23 mouse cellular contexts compared by ENCODE assay signal in genomic region chr9:20870211-20871173, GRCm38 (mm10). TPM values are rescaled to one million over a fixed set of nuclear protein-coding genes. Genes with fewer than 3 reads are reported as not detected.
DNase-seq lines count a peak whose midpoint lies in the region; ATAC-seq and TF ChIP-seq lines count a peak whose summit lies in the region.
"Had no signal": no experiment of that assay in that cellular context is flagged by ENCODE, and none has a peak within 500 bp of the region (broad histone marks: within the 10 kb centered on the region; RNA-seq: fewer than 3 reads in every experiment).

No protein-coding gene starts in this region.

- no peak overlapping the region for H3K9ac ChIP-seq in hindbrain, postnatal 0 days (replicated peaks; ENCODE audit: low read length)
- no peak overlapping the region for H3K9ac ChIP-seq in hindbrain, embryonic 13.5 days
- H3K9ac ChIP-seq in liver, postnatal 0 days (replicated peaks), result no peak overlapping the region
- no peak overlapping the region for H3K9ac ChIP-seq in liver, embryonic 11.5 days (ENCODE audit: low read depth, low read length)
- H3K9ac ChIP-seq: heart, embryonic 15.5 days; limb, embryonic 13.5 days had no signal

- TF ChIP-seq EP300 in liver, postnatal 0 days (IDR thresholded peaks at IDR 0.05; ENCODE audit: low read depth), result no peak

- no peak overlapping the region for H3K4me3 ChIP-seq in hindbrain, postnatal 0 days (ENCODE audit: low read length)
- no peak overlapping the region for H3K4me3 ChIP-seq in hindbrain, embryonic 13.5 days
- H3K4me3 ChIP-seq in liver, postnatal 0 days (ENCODE audit: low read depth, low read length), result no peak overlapping the region
- no peak overlapping the region for H3K4me3 ChIP-seq in liver, embryonic 11.5 days (ENCODE audit: low read depth, low read length)

- DNase-seq in cerebellum, adult 11-12 months, result peak; percentile 29
- no peak for DNase-seq in cerebellum, postnatal 36 days
- no peak for DNase-seq in hindbrain, postnatal 0 days (ENCODE audit: low spot score)
- no peak for DNase-seq in liver, postnatal 0 days
- DNase-seq in liver, embryonic 11.5 days (ENCODE audit: low spot score), result no peak
- DNase-seq in right cerebral cortex, postnatal 14 days, result no peak
- DNase-seq: adrenal gland, adult 8-10 months; gastrocnemius, postnatal 25 days; retina, postnatal 1 day; thymus, postnatal 36 days had no signal

- no peak overlapping the region for H3K27ac ChIP-seq in hindbrain, postnatal 0 days
- no peak overlapping the region for H3K27ac ChIP-seq in hindbrain, embryonic 13.5 days
- H3K27ac ChIP-seq in liver, postnatal 0 days (ENCODE audit: low read depth), result no peak overlapping the region
- no peak overlapping the region for H3K27ac ChIP-seq in liver, embryonic 11.5 days (ENCODE audit: low read depth, low read length)
- H3K27ac ChIP-seq: heart, embryonic 15.5 days; limb, embryonic 13.5 days had no signal

- no peaks in the 10 kb centered on the region for H3K9me3 ChIP-seq in hindbrain, postnatal 0 days (ENCODE audit: low read length)
- no peaks in the 10 kb centered on the region for H3K9me3 ChIP-seq in hindbrain, embryonic 13.5 days
- no peaks in the 10 kb centered on the region for H3K9me3 ChIP-seq in liver, postnatal 0 days (ENCODE audit: low read length)
- no peaks in the 10 kb centered on the region for H3K9me3 ChIP-seq in liver, embryonic 11.5 days (ENCODE audit: control insufficient read depth, low read length)
- H3K9me3 ChIP-seq: heart, embryonic 15.5 days; limb, embryonic 13.5 days had no signal

- no peak for ATAC-seq in hindbrain, postnatal 0 days
- no peak for ATAC-seq in hindbrain, embryonic 13.5 days (ENCODE audit: low FRiP score)
- no peak for ATAC-seq in liver, postnatal 0 days
- ATAC-seq in liver, embryonic 11.5 days (replicated peaks; ENCODE audit: low FRiP score), result no peak
- 0 out of 2 replicates have a peak, but pooled peaks have one; percentile 24 for ATAC-seq in megakaryocyte-erythroid progenitor cell, adult 5-6 weeks (replicated peaks; ENCODE audit: low FRiP score, low TSS enrichment, poor library complexity, severe bottlenecking)
- ATAC-seq: intestine, embryonic 16.5 days had no signal

- 0 out of 2 replicates have a peak, but pooled peaks cover 3% of the 10 kb centered on the region for H3K36me3 ChIP-seq in hindbrain, postnatal 0 days (ENCODE audit: insufficient read depth, low read length)
- H3K36me3 ChIP-seq in hindbrain, embryonic 13.5 days, result no peaks in the 10 kb centered on the region
- H3K36me3 ChIP-seq in liver, postnatal 0 days (replicated peaks; ENCODE audit: insufficient read depth, low read length), result peaks cover 16% of the 10 kb centered on the region
- no peaks in the 10 kb centered on the region for H3K36me3 ChIP-seq in liver, embryonic 11.5 days (ENCODE audit: control insufficient read depth, insufficient read depth, low read length)
- H3K36me3 ChIP-seq: heart, embryonic 15.5 days; limb, embryonic 13.5 days had no signal

- H3K4me2 ChIP-seq in hindbrain, postnatal 0 days (ENCODE audit: low read depth, low read length), result no peak overlapping the region
- H3K4me2 ChIP-seq in hindbrain, embryonic 13.5 days, result no peak overlapping the region
- H3K4me2 ChIP-seq in liver, postnatal 0 days (ENCODE audit: low read depth, low read length), result no peak overlapping the region
- no peak overlapping the region for H3K4me2 ChIP-seq in liver, embryonic 11.5 days
- H3K4me2 ChIP-seq: heart, embryonic 15.5 days; limb, embryonic 13.5 days; midbrain, embryonic 11.5 days had no signal

- peak; percentile 40 for TF ChIP-seq CTCF in hindbrain, postnatal 0 days (IDR thresholded peaks at IDR 0.05; ENCODE audit: low read depth)
- TF ChIP-seq CTCF in liver, postnatal 0 days (IDR thresholded peaks at IDR 0.05; ENCODE audit: low read depth), result peak; percentile 28; the same call in 1 of the 2 replicates

- no peaks in the 10 kb centered on the region for H3K27me3 ChIP-seq in hindbrain, postnatal 0 days (ENCODE audit: insufficient read depth, low read length)
- peaks cover 61% of the 10 kb centered on the region for H3K27me3 ChIP-seq in hindbrain, embryonic 13.5 days
- H3K27me3 ChIP-seq in liver, postnatal 0 days (ENCODE audit: insufficient read depth, low read length), result no peaks in the 10 kb centered on the region
- H3K27me3 ChIP-seq in liver, embryonic 11.5 days (replicated peaks; ENCODE audit: control insufficient read depth, insufficient read depth, low read length), result peaks cover 21% of the 10 kb centered on the region

- WGBS in hindbrain, postnatal 0 days, result 73% methylated on average over 12 of the region's 12 CpGs
- 79% methylated on average over 12 of the region's 12 CpGs for WGBS in hindbrain, embryonic 13.5 days
- 73% methylated on average over 12 of the region's 12 CpGs for WGBS in liver, postnatal 0 days (ENCODE audit: insufficient replicate concordance)
- 75% methylated on average over 12 of the region's 12 CpGs for WGBS in liver, embryonic 11.5 days

- no peaks in the 10 kb centered on the region for H3K4me1 ChIP-seq in hindbrain, postnatal 0 days (ENCODE audit: insufficient read depth, low read length)
- peaks cover 6% of the 10 kb centered on the region for H3K4me1 ChIP-seq in hindbrain, embryonic 13.5 days (replicated peaks)
- H3K4me1 ChIP-seq in liver, postnatal 0 days (ENCODE audit: insufficient read depth), result 0 out of 2 replicates have a peak, but pooled peaks cover 3% of the 10 kb centered on the region
- no peaks in the 10 kb centered on the region for H3K4me1 ChIP-seq in liver, embryonic 11.5 days (replicated peaks; ENCODE audit: control insufficient read depth, insufficient read depth, low read length)

RNA-seq across cellular contexts. Expression of gene A230050P20Rik, which starts 2.0 kb away (rescaled TPM):
- 22.8 and 26.0 TPM in 2 replicates for total RNA-seq in hindbrain, postnatal 0 days (2014; rRNA removed)
- polyA plus RNA-seq in hindbrain, postnatal 0 days (2015; fragmentation: Nextera tagmentation; extraction: Ambion mirVana), result 32.7 and 34.1 TPM in 2 replicates
- 1.9 and 2.3 TPM in 2 replicates for polyA plus RNA-seq in hindbrain, embryonic 13.5 days (2015; fragmentation: Nextera tagmentation; extraction: Ambion mirVana)
- polyA plus RNA-seq in liver, postnatal 0 days (2015; fragmentation: Nextera tagmentation; extraction: Ambion mirVana), result 3.5 and 5.4 TPM in 2 replicates
- 7.1 and 8.8 TPM in 2 replicates for polyA plus RNA-seq in liver, embryonic 11.5 days (2014; fragmentation: Nextera tagmentation; extraction: Ambion mirVana)
- 37.9 and 44.3 TPM in 2 replicates for total RNA-seq in megakaryocyte-erythroid progenitor cell, adult 5-6 weeks (2014; fragmentation: Nextera tagmentation)
- total RNA-seq in megakaryocyte-erythroid progenitor cell, adult 5-6 weeks (2017), result 11.9 and 24.0 TPM in 2 replicates

RNA-seq across cellular contexts. Expression of gene Angptl6, which starts 9.0 kb away (rescaled TPM):
- total RNA-seq in hindbrain, postnatal 0 days (2014; rRNA removed), result 10.9 and 12.1 TPM in 2 replicates
- polyA plus RNA-seq in hindbrain, postnatal 0 days (2015; fragmentation: Nextera tagmentation; extraction: Ambion mirVana), result 10.9 and 11.1 TPM in 2 replicates
- polyA plus RNA-seq in hindbrain, embryonic 13.5 days (2015; fragmentation: Nextera tagmentation; extraction: Ambion mirVana), result 9.8 and 10.1 TPM in 2 replicates
- 16.6 TPM in 2 replicates for polyA plus RNA-seq in liver, postnatal 0 days (2015; fragmentation: Nextera tagmentation; extraction: Ambion mirVana)
- 9.4 TPM in 2 replicates for polyA plus RNA-seq in liver, embryonic 11.5 days (2014; fragmentation: Nextera tagmentation; extraction: Ambion mirVana)
- 1.1 and 2.7 TPM in 2 replicates for total RNA-seq in megakaryocyte-erythroid progenitor cell, adult 5-6 weeks (2014; fragmentation: Nextera tagmentation)
- total RNA-seq in megakaryocyte-erythroid progenitor cell, adult 5-6 weeks (2017), result 0.42 TPM in 1 of 2 replicates, not detected in the other

RNA-seq across cellular contexts. Expression of gene Ppan, which starts 17.5 kb away (rescaled TPM):
- 45.4 and 57.4 TPM in 2 replicates for total RNA-seq in hindbrain, postnatal 0 days (2014; rRNA removed)
- polyA plus RNA-seq in hindbrain, postnatal 0 days (2015; fragmentation: Nextera tagmentation; extraction: Ambion mirVana), result 36.8 and 44.1 TPM in 2 replicates
- polyA plus RNA-seq in hindbrain, embryonic 13.5 days (2015; fragmentation: Nextera tagmentation; extraction: Ambion mirVana), result 46.9 and 50.3 TPM in 2 replicates
- polyA plus RNA-seq in liver, postnatal 0 days (2015; fragmentation: Nextera tagmentation; extraction: Ambion mirVana), result 32.4 and 32.5 TPM in 2 replicates
- 170 and 178 TPM in 2 replicates for polyA plus RNA-seq in liver, embryonic 11.5 days (2014; fragmentation: Nextera tagmentation; extraction: Ambion mirVana)
- total RNA-seq in megakaryocyte-erythroid progenitor cell, adult 5-6 weeks (2014; fragmentation: Nextera tagmentation), result 127 and 174 TPM in 2 replicates
- total RNA-seq in megakaryocyte-erythroid progenitor cell, adult 5-6 weeks (2017), result 154 and 175 TPM in 2 replicates

RNA-seq across cellular contexts. Expression of gene Eif3g, which starts 27.9 kb away (rescaled TPM):
- 76.1 and 79.5 TPM in 2 replicates for total RNA-seq in hindbrain, postnatal 0 days (2014; rRNA removed)
- 225 and 236 TPM in 2 replicates for polyA plus RNA-seq in hindbrain, postnatal 0 days (2015; fragmentation: Nextera tagmentation; extraction: Ambion mirVana)
- 252 and 265 TPM in 2 replicates for polyA plus RNA-seq in hindbrain, embryonic 13.5 days (2015; fragmentation: Nextera tagmentation; extraction: Ambion mirVana)
- 128 and 129 TPM in 2 replicates for polyA plus RNA-seq in liver, postnatal 0 days (2015; fragmentation: Nextera tagmentation; extraction: Ambion mirVana)
- 440 and 448 TPM in 2 replicates for polyA plus RNA-seq in liver, embryonic 11.5 days (2014; fragmentation: Nextera tagmentation; extraction: Ambion mirVana)
- 308 and 325 TPM in 2 replicates for total RNA-seq in megakaryocyte-erythroid progenitor cell, adult 5-6 weeks (2014; fragmentation: Nextera tagmentation)
- total RNA-seq in megakaryocyte-erythroid progenitor cell, adult 5-6 weeks (2017), result 259 and 301 TPM in 2 replicates

RNA-seq across cellular contexts. Expression of gene Rdh8, which starts 52.2 kb away (rescaled TPM):
- not detected in 2 replicates for total RNA-seq in hindbrain, postnatal 0 days (2014; rRNA removed)
- polyA plus RNA-seq in hindbrain, postnatal 0 days (2015; fragmentation: Nextera tagmentation; extraction: Ambion mirVana), result not detected in 2 replicates
- polyA plus RNA-seq in hindbrain, embryonic 13.5 days (2015; fragmentation: Nextera tagmentation; extraction: Ambion mirVana), result not detected in 2 replicates
- not detected in 2 replicates for polyA plus RNA-seq in liver, postnatal 0 days (2015; fragmentation: Nextera tagmentation; extraction: Ambion mirVana)
- polyA plus RNA-seq in liver, embryonic 11.5 days (2014; fragmentation: Nextera tagmentation; extraction: Ambion mirVana), result not detected in 2 replicates
- total RNA-seq in megakaryocyte-erythroid progenitor cell, adult 5-6 weeks (2014; fragmentation: Nextera tagmentation), result not detected in 2 replicates
- not detected in 2 replicates for total RNA-seq in megakaryocyte-erythroid progenitor cell, adult 5-6 weeks (2017)
- total RNA-seq: adrenal gland, adult 8-10 months; left cerebral cortex, adult 18-20 months; neutrophil, adult 5-6 weeks had no signal
- polyA plus RNA-seq: embryonic facial prominence, embryonic 11.5 days; heart, embryonic 15.5 days; hindbrain, embryonic 11.5 days; intestine, embryonic 16.5 days; large intestine, adult 2 months; limb, embryonic 13.5 days; lung, embryonic 16.5 days; midbrain, embryonic 11.5 days; spleen, adult 2 months had no signal
